Mouse (Mus musculus) ES-Bruce4 (cell line): ENCODE measurements around the gene Heatr3. TPM values are rescaled to one million over a fixed set of nuclear protein-coding genes. Genes with fewer than 3 reads are reported as not detected.

ENCODE experiments used
- H3K27ac ChIP-seq: 2 replicates; pipeline ENCODE4 v1.5.1; 2012; ENCODE audit warnings: low read length, inconsistent platforms; ENCODE audit not compliant: insufficient read depth
- H3K27me3 ChIP-seq: 2 replicates; pipeline ENCODE4 v1.6.1; 2012; ENCODE audit warnings: mild to moderate bottlenecking, low read length, inconsistent platforms; ENCODE audit not compliant: control insufficient read depth, poor library complexity, insufficient read depth, severe bottlenecking
- H3K36me3 ChIP-seq: 2 replicates; pipeline ENCODE4 v1.6.1; 2012; ENCODE audit warnings: inconsistent platforms, mild to moderate bottlenecking, low read length, moderate library complexity; ENCODE audit not compliant: control insufficient read depth, poor library complexity, insufficient read depth, severe bottlenecking
- H3K4me1 ChIP-seq: one replicate; pipeline ENCODE4 v1.8.1; 2011; ENCODE audit warnings: low read length; ENCODE audit not compliant: control insufficient read depth, insufficient read depth
- H3K4me3 ChIP-seq: 2 replicates; pipeline ENCODE4 v1.5.1; 2011; ENCODE audit warnings: low read depth, mild to moderate bottlenecking, low read length
- H3K9ac ChIP-seq: 2 replicates; pipeline ENCODE4 v1.6.1; 2012; ENCODE audit warnings: low read depth, mild to moderate bottlenecking, inconsistent platforms; ENCODE audit not compliant: poor library complexity, severe bottlenecking
- H3K9me3 ChIP-seq: replicated peaks from 2 replicates; pipeline ENCODE4 v1.6.1; 2012; ENCODE audit warnings: mild to moderate bottlenecking, low read length, inconsistent platforms; ENCODE audit not compliant: control insufficient read depth, poor library complexity, insufficient read depth, severe bottlenecking
- CTCF ChIP-seq: IDR thresholded peaks from one replicate; pipeline ENCODE4 v1.8.1; 2011; ENCODE audit warnings: low read depth, low read length
- EP300 ChIP-seq: IDR thresholded peaks from 2 replicates; pipeline ENCODE4 v1.6.1; 2011; ENCODE audit warnings: low read depth, low read length; ENCODE audit not compliant: insufficient read depth
- POLR2A ChIP-seq: IDR thresholded peaks from one replicate; pipeline ENCODE4 v1.8.1; 2011; ENCODE audit warnings: low read length; ENCODE audit not compliant: insufficient read depth
- polyA plus RNA-seq: library from polyadenylated mRNA; stranded (reverse); fragments of >200 nt; gene quantifications from 2 replicates; pipeline ENCODE4 v1.2.4, GENCODE M21; 2011; ENCODE audit warnings: low read depth; ENCODE audit not compliant: missing spikeins, insufficient read depth, insufficient read length

Gene Heatr3
- polyA plus RNA-seq, 1 experiment: 49.4 TPM

DNA sequence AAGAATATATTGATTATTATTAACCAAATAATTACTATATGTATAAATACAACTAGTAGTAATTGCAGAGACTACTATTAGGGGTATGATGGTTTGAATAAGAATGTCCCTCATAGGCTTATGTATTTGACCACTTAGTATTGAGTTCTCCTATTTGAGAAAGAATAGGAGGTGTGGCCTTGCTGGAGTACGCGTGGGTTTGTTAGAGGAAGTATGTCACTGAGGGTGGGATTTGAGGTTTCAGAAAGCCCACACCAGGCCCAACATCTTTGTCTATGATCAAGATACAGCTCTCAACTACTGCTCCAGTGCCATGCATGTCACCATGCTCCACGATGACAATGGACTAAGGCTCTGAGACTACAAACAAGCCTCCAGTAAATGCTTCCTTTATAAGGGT lies 1.6 kb downstream of the Heatr3 start:
- H3K9ac ChIP-seq: no peak overlapping the region
- no peaks in the 10 kb centered on the region for H3K27me3 ChIP-seq
- no peaks in the 10 kb centered on the region for H3K9me3 ChIP-seq
- no peak overlapping the region for H3K27ac ChIP-seq
- peaks cover 32% of the 10 kb centered on the region for H3K36me3 ChIP-seq
- H3K4me1 ChIP-seq: no peaks in the 10 kb centered on the region
- no peak overlapping the region for H3K4me3 ChIP-seq
- no peak for TF ChIP-seq EP300

DNA sequence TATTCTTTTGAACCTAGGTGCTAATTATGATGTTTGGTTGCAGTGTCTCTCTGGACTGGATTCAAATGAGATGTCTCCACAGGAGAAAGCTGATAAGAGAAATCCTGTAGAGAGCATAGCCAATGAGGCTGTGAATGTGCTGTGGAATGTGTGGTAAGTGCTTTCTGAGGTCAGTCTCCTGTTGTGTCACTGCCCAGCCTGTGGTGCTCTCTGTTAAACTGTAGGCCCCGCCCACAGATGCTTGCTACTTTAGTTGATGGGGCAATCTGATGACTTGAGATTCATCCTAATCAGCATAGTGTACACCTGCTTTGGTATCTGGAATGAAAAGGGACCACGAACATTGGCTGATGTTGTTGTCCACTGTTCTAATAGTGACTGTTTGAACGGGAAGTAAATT lies 4.0 kb downstream of the Heatr3 start:
- H3K36me3 ChIP-seq: peaks cover 41% of the 10 kb centered on the region
- no peaks in the 10 kb centered on the region for H3K9me3 ChIP-seq
- TF ChIP-seq EP300 (no peak), CTCF (no peak), POLR2A (no peak)

DNA sequence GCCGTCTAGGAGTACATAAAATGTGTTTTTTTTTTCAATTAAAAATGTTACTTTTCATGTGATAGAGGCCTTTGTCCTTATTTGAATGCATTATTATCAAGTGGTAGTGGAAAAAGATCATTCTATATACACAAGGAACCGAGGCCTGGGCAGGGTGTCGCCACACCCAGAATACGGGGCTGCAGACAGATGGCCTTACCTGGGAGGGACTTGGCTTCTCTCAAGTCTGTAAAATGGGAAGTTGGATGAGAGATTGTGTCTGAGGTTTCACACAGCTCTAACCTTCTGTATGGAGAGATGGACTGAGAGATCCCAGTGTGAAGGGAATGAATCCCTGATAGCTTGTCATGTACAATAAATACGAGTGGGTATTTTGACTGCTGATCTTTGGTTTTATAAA lies 6.4 kb downstream of the Heatr3 start:
- no peak overlapping the region for H3K27ac ChIP-seq
- H3K4me1 ChIP-seq: no peaks in the 10 kb centered on the region
- no peaks in the 10 kb centered on the region for H3K9me3 ChIP-seq
- H3K9ac ChIP-seq: no peak overlapping the region
- no peak for TF ChIP-seq EP300
- TF ChIP-seq CTCF: no peak
- no peak for TF ChIP-seq POLR2A
- no peak overlapping the region for H3K4me3 ChIP-seq
- peaks cover 53% of the 10 kb centered on the region for H3K36me3 ChIP-seq
- H3K27me3 ChIP-seq: no peaks in the 10 kb centered on the region

More for the DNA sequence above, 4.0 kb downstream of the Heatr3 start:
- no peak overlapping the region for H3K27ac ChIP-seq
- H3K4me3 ChIP-seq: no peak overlapping the region
- H3K4me1 ChIP-seq: no peaks in the 10 kb centered on the region
- H3K27me3 ChIP-seq: no peaks in the 10 kb centered on the region
- H3K9ac ChIP-seq: no peak overlapping the region

DNA sequence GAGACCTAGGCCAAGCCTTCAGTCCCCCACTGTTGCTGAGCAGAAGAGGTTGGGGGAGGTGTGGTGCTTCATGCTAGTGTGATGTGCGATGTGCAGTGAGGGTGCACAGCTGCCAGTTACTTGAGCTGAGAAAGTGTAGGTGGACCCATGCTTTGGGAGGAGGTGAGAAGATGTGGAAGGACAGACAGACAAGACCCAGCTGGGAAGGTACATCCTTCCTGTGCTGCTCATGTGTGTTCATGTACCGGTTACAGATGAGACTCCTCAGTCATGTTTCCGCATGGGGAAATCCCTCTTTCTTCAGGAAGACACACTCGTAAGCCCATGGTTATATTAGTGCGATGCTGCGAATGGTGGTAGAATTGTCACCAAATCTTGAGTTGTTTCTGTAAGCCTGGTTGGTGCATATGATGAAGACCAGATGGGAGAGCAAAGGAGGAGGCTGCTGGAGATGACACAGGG lies 13.3 kb downstream of the Heatr3 start:
- Histone ChIP-seq H3K27ac (no peak overlapping the region), H3K9me3 (no peaks in the 10 kb centered on the region), H3K36me3 (peaks cover 43% of the 10 kb centered on the region), H3K4me3 (no peak overlapping the region), H3K4me1 (no peaks in the 10 kb centered on the region), H3K9ac (no peak overlapping the region), H3K27me3 (no peaks in the 10 kb centered on the region)
- TF ChIP-seq POLR2A (no peak), CTCF (no peak), EP300 (no peak)

DNA sequence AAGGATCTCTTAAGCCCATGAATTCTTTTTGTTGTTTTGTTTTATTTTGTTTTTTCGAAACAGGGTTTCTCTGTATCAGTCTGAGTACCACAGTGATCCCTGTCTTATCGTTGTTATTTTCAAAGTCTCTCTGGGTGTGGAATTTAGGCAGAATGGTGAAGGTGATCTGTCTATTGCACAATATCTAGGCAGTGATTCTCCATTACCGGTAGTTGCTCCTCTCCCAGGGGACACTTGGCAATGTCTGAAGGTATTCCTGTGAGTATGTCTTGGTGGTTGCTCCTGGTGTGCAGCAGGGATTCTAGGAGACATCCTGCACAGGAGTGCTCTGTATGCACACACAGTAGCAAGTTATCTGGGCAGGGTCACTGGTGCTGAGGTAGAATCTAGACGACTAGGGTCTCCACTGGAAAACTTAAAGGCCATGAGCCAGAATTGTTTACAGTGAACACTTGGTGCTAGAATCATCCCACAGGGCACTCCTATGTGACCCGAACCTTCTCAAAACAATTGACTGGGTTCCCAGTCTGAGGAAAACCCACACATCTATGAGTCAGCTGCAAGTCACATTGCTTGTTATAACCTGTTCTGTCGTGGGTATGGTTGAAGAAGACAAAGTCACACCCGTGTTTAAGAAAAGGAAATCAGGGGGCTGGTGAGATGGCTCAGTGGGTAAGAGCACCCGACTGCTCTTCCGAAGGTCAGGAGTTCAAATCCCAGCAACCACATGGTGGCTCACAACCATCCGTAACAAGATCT lies 22.8 kb downstream of the Heatr3 start:
- Histone ChIP-seq H3K4me1 (no peaks in the 10 kb centered on the region), H3K9ac (no peak overlapping the region), H3K27me3 (no peaks in the 10 kb centered on the region), H3K36me3 (peaks cover 72% of the 10 kb centered on the region), H3K4me3 (no peak overlapping the region), H3K27ac (no peak overlapping the region), H3K9me3 (no peaks in the 10 kb centered on the region)
- TF ChIP-seq POLR2A (no peak), CTCF (no peak), EP300 (no peak)

DNA sequence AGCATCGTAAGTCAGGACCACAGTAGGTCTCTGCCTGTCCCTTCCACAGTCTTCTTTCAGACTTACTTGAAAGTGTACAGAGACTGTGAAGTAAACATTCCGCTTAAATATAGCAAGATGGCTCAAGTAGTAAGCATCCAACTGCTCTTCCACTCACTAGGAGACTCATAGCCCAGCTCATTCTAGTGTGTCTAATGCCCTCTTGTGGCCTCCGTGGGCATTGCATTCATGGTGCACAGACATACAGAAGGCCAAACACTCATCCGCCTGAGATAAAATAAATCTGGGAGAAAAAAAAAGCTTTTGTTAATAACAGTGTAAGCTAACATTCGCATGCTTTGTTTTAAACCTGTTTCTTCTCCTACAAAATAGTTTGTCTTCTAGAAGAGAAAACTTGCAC lies 23.8 kb downstream of the Heatr3 start:
- Histone ChIP-seq H3K36me3 (peaks cover 73% of the 10 kb centered on the region), H3K4me1 (no peaks in the 10 kb centered on the region), H3K9me3 (no peaks in the 10 kb centered on the region), H3K9ac (no peak overlapping the region), H3K27ac (no peak overlapping the region), H3K27me3 (no peaks in the 10 kb centered on the region), H3K4me3 (no peak overlapping the region)
- peak; percentile 57 for TF ChIP-seq CTCF
- no peak for TF ChIP-seq POLR2A
- TF ChIP-seq EP300: no peak
